Mouse (Mus musculus) heart, adult 10 weeks (tissue): ENCODE measurements around the gene Gm16503. TPM values are rescaled to one million over a fixed set of nuclear protein-coding genes. Genes with fewer than 3 reads are reported as not detected.

ENCODE experiments used
- polyA plus RNA-seq: library from polyadenylated mRNA; stranded (reverse); fragments of 350-450 nt; fragmentation: Illumina TruSeq; extraction: RNeasy Lipid Tissue Mini Kit (QIAGEN cat#74804); gene quantifications from one replicate; pipeline ENCODE4 v1.2.3, GENCODE M21; 2014; ENCODE audit warnings: low read depth, low replicate concordance

Gm16503 gene
- polyA plus RNA-seq = not detected

DNA sequence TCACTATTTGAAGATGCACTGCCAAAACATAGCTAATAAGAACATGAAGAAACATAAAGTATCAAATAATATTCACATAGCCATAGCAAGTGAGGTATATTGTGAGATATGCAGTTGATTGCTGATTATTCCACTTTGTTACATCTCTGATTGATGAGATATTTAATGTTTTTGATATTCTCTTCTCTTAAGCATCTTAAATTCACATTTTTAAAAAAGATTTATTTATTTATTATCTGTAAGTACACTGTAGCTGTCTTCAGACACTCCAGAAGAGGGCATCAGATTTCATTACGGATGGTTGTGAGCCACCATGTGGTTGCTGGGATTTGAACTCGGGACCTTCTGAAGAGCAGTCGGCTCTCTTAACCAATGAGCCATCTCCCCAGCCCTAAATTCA is at the start of gene Gm16503:
Gene Gm16503 (plus strand): TSS at position 301 of the 400 bp plus-strand sequence.

DNA sequence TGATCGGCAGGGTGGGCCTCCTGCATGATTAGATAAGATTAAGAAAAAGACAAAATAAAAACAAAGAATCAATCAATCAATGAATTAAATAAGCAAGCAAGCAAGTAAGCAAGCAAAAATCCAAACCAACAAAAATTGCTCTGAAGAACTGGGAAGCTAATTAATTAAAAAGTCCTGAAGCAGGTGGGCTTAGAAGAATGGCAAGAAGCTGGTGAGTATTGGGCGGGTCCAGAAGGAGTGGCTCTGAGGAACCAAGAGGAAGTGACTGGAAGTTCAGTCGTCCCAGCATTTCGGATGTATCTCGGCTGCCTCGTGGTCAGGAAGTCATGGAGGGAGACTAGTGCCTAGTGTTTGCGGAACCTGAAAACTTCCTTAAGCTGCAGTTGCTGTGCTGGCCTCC is 47.9 kb upstream of the Gm16503 start, which contains the start of gene Zfp982:
Gene Zfp982 (plus strand): TSS at position 301 of the 400 bp plus-strand sequence.

DNA sequence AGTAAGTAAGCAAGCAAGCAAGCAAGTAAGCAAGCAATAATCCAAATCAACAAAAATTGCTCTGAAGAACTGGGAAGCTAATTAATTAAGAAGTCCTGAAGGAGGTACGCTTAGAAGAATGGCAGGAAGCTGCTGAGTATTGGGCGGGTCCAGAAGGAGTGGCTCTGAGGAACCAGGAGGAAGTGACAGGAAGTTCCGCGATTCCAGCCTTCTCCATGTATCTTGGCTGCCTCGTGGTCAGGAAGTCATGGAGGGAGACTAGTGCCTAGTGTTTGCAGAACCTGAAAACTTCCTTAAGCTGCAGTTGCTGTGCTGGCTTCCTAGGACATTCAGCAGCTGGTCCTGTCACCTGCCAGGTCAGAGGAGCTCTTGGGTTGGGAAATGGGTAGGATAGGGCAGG is 13.1 kb downstream of the Gm16503 start, which contains the start of gene Zfp985:
Gene Zfp985 (plus strand): TSS at position 207 of the 400 bp plus-strand sequence.

Other genes starting within 250 kb of the Gm16503 start
- gene Zfp988, start 234.5 kb upstream of the Gm16503 start, polyA plus RNA-seq = not detected
- gene Zfp978, start 178.9 kb upstream of the Gm16503 start, polyA plus RNA-seq = 0.42 TPM
- 14.8 TPM for gene Zfp982, start 47.8 kb upstream of the Gm16503 start, polyA plus RNA-seq
- 0.73 TPM for gene Zfp985, start 13.1 kb downstream of the Gm16503 start, polyA plus RNA-seq
- 7.9 TPM for gene Zfp979, start 102.3 kb downstream of the Gm16503 start, polyA plus RNA-seq
- not detected for gene Zfp534, start 162.3 kb downstream of the Gm16503 start, polyA plus RNA-seq